Mouse (Mus musculus) embryonic facial prominence, embryonic 14.5 days (tissue): ENCODE data around the gene Smyd1. TPM values are rescaled to one million over a fixed set of nuclear protein-coding genes. Genes with fewer than 3 reads are reported as not detected.

ENCODE experiments used
- ATAC-seq: fragments of 200-750 bp; cut with Nextera tagmentation; 2 replicates; pipeline ENCODE4 v1.8.0; 2017; ENCODE audit warnings: low read depth, moderate number of reproducible peaks, moderate TSS enrichment
- DNase-seq: peaks from one replicate; pipeline ENCODE4 v3.0.0-alpha.2; 2015; ENCODE audit warnings: low spot score
- H3K27ac ChIP-seq: fragments of 300-500 bp; sonication (generic); replicated peaks from 2 replicates; pipeline ENCODE4 v1.5.1; 2014; ENCODE audit warnings: low read depth, mild to moderate bottlenecking, low read length, moderate library complexity
- H3K27me3 ChIP-seq: fragments of 300-500 bp; sonication (generic); replicated peaks from 2 replicates; pipeline ENCODE4 v1.6.1; 2014; ENCODE audit warnings: low read length; ENCODE audit not compliant: control insufficient read depth, insufficient read depth
- H3K36me3 ChIP-seq: fragments of 300-500 bp; sonication (generic); 2 replicates; pipeline ENCODE4 v1.6.1; 2014; ENCODE audit warnings: low read length, mixed read lengths; ENCODE audit not compliant: control insufficient read depth, insufficient read depth
- H3K4me1 ChIP-seq: fragments of 300-500 bp; sonication (generic); 2 replicates; pipeline ENCODE4 v1.6.1; 2014; ENCODE audit warnings: antibody characterized with exemption, low read length; ENCODE audit not compliant: control insufficient read depth, insufficient read depth
- H3K4me2 ChIP-seq: fragments of 300-500 bp; sonication (generic); 2 replicates; pipeline ENCODE4 v1.6.1; 2014; ENCODE audit warnings: low read depth, mild to moderate bottlenecking, low read length, moderate library complexity, mixed read lengths
- H3K4me3 ChIP-seq: fragments of 300-500 bp; sonication (generic); 2 replicates; pipeline ENCODE4 v1.5.1; 2014; ENCODE audit warnings: low read depth, mild to moderate bottlenecking, low read length
- H3K9ac ChIP-seq: fragments of 300-500 bp; sonication (generic); 2 replicates; pipeline ENCODE4 v1.6.1; 2014; ENCODE audit warnings: low read depth, mild to moderate bottlenecking, low read length, moderate library complexity, mixed read lengths
- H3K9me3 ChIP-seq: fragments of 300-500 bp; sonication (generic); 2 replicates; pipeline ENCODE4 v1.6.1; 2016; ENCODE audit warnings: low read length; ENCODE audit not compliant: control insufficient read depth
- WGBS: fragments of 180-500 bp; shearing (Covaris S2); extraction: QIAGEN DNeasy Blood & Tissue Kit; methylation state at CpG from one replicate; pipeline ENCODE4 v1.1.7; 2014; 5-methylcytosine and 5-hydroxymethylcytosine counted together
- polyA plus RNA-seq: library from polyadenylated mRNA; unstranded; fragments of >200 nt; fragmentation: Nextera tagmentation; extraction: Ambion mirVana; gene quantifications from 2 replicates; pipeline ENCODE4 v1.2.1, GENCODE M21; 2014

Smyd1 gene
- polyA plus RNA-seq, 1 experiment from 2014 or later, result 31.5 TPM

DNA sequence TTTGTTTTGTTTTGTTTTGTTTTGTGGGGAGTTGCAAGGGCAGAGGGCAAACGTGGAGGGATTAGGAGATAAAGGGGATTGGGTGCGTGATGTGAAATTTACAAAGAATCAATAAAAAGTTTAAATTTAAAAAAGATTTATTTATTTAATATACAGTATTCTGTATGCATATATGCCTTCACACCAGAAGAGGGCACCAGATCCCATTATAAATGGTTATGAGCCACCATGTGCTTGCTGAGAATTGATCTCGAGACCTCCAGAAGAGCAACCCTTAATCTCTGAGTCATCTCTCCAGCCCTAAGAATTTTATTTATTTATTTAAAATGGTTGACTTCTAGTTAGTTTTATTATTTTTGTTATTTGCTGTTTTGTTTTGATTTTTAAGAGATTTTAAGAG lies 78.8 kb downstream of the Smyd1 start:
- no peak overlapping the region for H3K9ac ChIP-seq
- no peak overlapping the region for H3K27ac ChIP-seq
- H3K9me3 ChIP-seq, result no peaks in the 10 kb centered on the region
- no peak overlapping the region for H3K4me2 ChIP-seq
- H3K4me3 ChIP-seq, result no peak overlapping the region
- ATAC-seq, result no peak
- DNase-seq, result no peak
- H3K4me1 ChIP-seq, result no peaks in the 10 kb centered on the region
- 88% methylated on average over 3 of the region's 3 CpGs for WGBS
- H3K27me3 ChIP-seq, result no peaks in the 10 kb centered on the region
- H3K36me3 ChIP-seq, result no peaks in the 10 kb centered on the region

DNA sequence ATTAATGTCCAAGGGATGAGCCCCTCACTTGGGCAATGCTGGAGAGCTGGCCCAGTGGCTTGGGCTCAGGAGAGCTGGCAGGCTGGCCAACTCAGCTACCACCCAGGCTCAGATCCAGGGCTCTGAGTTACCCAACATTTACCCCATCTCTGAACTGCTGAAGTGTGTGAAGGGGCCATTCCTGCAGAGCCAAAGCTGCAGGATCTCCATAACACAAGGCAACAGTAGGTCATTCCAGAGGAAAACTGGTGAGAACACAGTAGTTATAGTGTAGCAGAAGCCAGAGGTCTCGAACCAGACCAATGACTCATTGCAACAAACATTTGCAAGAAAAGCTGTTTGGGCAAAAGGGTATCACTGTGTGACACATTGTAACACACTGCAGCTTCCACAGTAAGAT lies 79.2 kb downstream of the Smyd1 start:
- Histone ChIP-seq H3K27ac (no peak overlapping the region), H3K4me1 (no peaks in the 10 kb centered on the region), H3K4me2 (no peak overlapping the region), H3K27me3 (no peaks in the 10 kb centered on the region), H3K36me3 (no peaks in the 10 kb centered on the region), H3K9ac (no peak overlapping the region), H3K4me3 (no peak overlapping the region), H3K9me3 (no peaks in the 10 kb centered on the region)
- ATAC-seq (no peak), DNase-seq (no peak)
- 90% methylated on average over 1 of the region's 1 CpGs for WGBS

GRCm38 (mm10) chr6:71240831-71241230 lies 81.2 kb downstream of the Smyd1 start:
- no peak overlapping the region for H3K4me3 ChIP-seq
- H3K36me3 ChIP-seq, result no peaks in the 10 kb centered on the region
- H3K9me3 ChIP-seq, result no peaks in the 10 kb centered on the region
- H3K4me1 ChIP-seq, result no peaks in the 10 kb centered on the region
- H3K27me3 ChIP-seq, result no peaks in the 10 kb centered on the region
- DNase-seq (no peak), ATAC-seq (no peak)
- no peak overlapping the region for H3K9ac ChIP-seq
- WGBS, result 73% methylated on average over 7 of the region's 7 CpGs
- H3K27ac ChIP-seq, result no peak overlapping the region
- H3K4me2 ChIP-seq, result no peak overlapping the region

- H3K9ac ChIP-seq, result no peak overlapping the region
- H3K4me2 ChIP-seq, result no peak overlapping the region
- H3K9me3 ChIP-seq, result no peaks in the 10 kb centered on the region
- no peaks in the 10 kb centered on the region for H3K4me1 ChIP-seq
- ATAC-seq, result no peak
- H3K36me3 ChIP-seq, result no peaks in the 10 kb centered on the region
- no peaks in the 10 kb centered on the region for H3K27me3 ChIP-seq
- DNase-seq, result no peak
- WGBS, result 89% methylated on average over 26 of the region's 26 CpGs
- no peak overlapping the region for H3K4me3 ChIP-seq
- no peak overlapping the region for H3K27ac ChIP-seq
These were observed 82.8 kb downstream of the Smyd1 start for GRCm38 (mm10) chr6:71239069-71239750.

DNA sequence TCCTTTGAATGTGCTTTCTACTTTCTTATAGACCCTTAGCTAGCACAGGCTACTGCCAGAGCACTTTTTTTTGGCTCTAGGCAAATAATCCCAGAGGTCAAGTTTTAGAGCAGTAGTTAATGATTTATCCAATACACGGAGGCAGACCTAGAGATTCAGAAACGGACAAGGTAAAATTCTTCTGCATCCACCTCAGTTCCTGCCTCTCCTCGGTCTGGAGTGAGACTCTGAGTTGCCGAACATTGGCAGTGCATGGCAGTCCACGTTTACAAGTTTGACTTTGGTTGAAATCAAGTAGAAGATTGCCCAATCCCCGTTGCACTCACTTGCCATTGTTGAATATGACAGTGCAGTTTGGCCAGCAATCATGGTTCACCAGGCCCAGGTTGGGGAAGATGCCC lies 85.0 kb downstream of the Smyd1 start:
- 78% methylated on average over 6 of the region's 6 CpGs for WGBS
- Histone ChIP-seq H3K36me3 (no peaks in the 10 kb centered on the region), H3K4me2 (no peak overlapping the region), H3K9ac (no peak overlapping the region), H3K4me1 (no peaks in the 10 kb centered on the region), H3K27me3 (no peaks in the 10 kb centered on the region), H3K27ac (no peak overlapping the region), H3K9me3 (no peaks in the 10 kb centered on the region), H3K4me3 (no peak overlapping the region)
- no peak for ATAC-seq
- DNase-seq, result no peak

DNA sequence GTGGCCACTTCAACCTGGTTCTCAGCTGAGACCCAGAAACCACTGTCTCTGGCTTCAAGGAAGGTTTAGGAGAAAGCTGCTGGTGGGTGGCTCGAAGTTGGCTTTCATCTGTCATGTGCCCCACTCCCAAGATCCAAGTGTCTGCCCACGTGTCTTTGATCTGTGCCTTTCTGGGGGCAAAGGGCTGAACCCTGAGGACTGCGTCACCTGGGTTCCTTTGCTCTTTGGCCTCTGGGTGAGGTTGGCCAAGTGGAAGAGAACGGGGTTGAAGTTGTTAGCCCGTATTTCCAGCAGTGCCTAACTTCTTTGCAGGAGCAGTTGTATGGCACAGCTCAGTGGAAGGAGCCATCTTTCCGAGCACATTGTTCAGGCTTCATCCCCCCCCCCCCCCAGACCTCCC lies 85.5 kb downstream of the Smyd1 start:
- 77% methylated on average over 6 of the region's 6 CpGs for WGBS

DNA sequence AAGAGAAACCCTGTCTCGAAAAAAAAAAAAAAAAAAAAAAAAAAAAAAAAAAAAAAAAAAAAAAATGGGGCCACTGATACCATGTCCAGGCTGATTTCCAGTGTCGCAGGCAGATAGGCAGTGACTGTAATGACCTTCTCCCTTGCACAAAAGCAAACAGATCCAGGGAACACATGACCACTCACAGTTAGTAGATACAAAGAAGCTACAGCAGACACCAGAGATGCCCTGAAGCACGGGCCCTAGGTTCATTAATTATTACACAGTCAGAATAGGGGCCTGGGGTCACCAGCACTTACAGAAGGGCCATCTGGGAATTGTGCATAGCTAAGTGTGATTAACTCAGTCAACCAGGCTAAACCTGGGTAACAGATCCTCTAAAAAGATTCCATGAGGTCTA lies 86.1 kb downstream of the Smyd1 start:
- Histone ChIP-seq H3K27me3 (no peaks in the 10 kb centered on the region), H3K36me3 (no peaks in the 10 kb centered on the region), H3K27ac (no peak overlapping the region), H3K4me2 (no peak overlapping the region), H3K9me3 (no peaks in the 10 kb centered on the region), H3K4me1 (no peaks in the 10 kb centered on the region), H3K4me3 (no peak overlapping the region), H3K9ac (no peak overlapping the region)
- WGBS, result 55% methylated on average over 3 of the region's 3 CpGs
- ATAC-seq (no peak), DNase-seq (no peak)

More for the DNA sequence above, 85.5 kb downstream of the Smyd1 start:
- H3K36me3 ChIP-seq, result no peaks in the 10 kb centered on the region
- no peak overlapping the region for H3K27ac ChIP-seq
- DNase-seq (no peak), ATAC-seq (no peak)
- H3K4me3 ChIP-seq, result no peak overlapping the region
- no peak overlapping the region for H3K9ac ChIP-seq
- H3K4me1 ChIP-seq, result no peaks in the 10 kb centered on the region
- no peaks in the 10 kb centered on the region for H3K9me3 ChIP-seq
- no peaks in the 10 kb centered on the region for H3K27me3 ChIP-seq
- no peak overlapping the region for H3K4me2 ChIP-seq

DNA sequence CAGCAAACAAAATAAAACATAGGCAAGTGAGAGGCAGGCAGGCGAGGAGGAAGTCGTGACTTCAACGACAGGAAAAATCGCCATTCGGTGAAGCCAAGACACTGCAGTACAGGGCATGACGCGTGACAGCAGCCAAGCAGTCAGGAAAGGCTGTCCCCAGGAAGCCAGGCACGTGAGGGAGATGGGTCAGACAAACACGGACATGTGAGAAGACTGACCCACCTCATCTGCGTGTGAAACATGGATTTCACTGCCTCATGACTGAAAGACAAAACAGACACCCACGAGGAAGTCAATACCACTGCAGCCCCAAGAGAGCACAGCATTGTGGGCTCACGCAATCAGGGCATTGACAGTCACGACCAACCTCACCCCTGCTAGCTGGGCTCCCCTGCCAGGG lies 86.9 kb downstream of the Smyd1 start:
- Histone ChIP-seq H3K9ac (no peak overlapping the region), H3K9me3 (no peaks in the 10 kb centered on the region), H3K36me3 (no peaks in the 10 kb centered on the region), H3K4me1 (no peaks in the 10 kb centered on the region), H3K27ac (no peak overlapping the region), H3K4me3 (no peak overlapping the region), H3K4me2 (no peak overlapping the region), H3K27me3 (no peaks in the 10 kb centered on the region)
- no peak for ATAC-seq
- WGBS, result 73% methylated on average over 13 of the region's 13 CpGs
- DNase-seq, result no peak

- H3K27ac ChIP-seq, result no peak overlapping the region
- ATAC-seq, result peak; percentile 80
These were observed 94.8 kb downstream of the Smyd1 start for GRCm38 (mm10) chr6:71227157-71227770.

More at GRCm38 (mm10) chr6:71227157-71227770, 94.8 kb downstream of the Smyd1 start:
- no peaks in the 10 kb centered on the region for H3K36me3 ChIP-seq
- no peak overlapping the region for H3K4me2 ChIP-seq
- H3K9ac ChIP-seq, result no peak overlapping the region
- peak; percentile 75 for DNase-seq
- H3K9me3 ChIP-seq, result no peaks in the 10 kb centered on the region
- peaks cover 3% of the 10 kb centered on the region; the same call in 1 of the 2 replicates for H3K4me1 ChIP-seq
- no peaks in the 10 kb centered on the region for H3K27me3 ChIP-seq
- WGBS, result 8% methylated on average over 7 of the region's 7 CpGs
- no peak overlapping the region for H3K4me3 ChIP-seq
